Mouse (Mus musculus) kidney, postnatal 0 days (tissue): ENCODE measurements around the gene Fam19a1. TPM values are rescaled to one million over a fixed set of nuclear protein-coding genes. Genes with fewer than 3 reads are reported as not detected.

Experiments
- ATAC-seq: fragments of 200-750 bp; cut with Nextera tagmentation; replicated peaks from 2 replicates; pipeline ENCODE4 v1.8.0; 2017; ENCODE audit warnings: low read depth, moderate number of reproducible peaks, moderate TSS enrichment, moderate library complexity; ENCODE audit not compliant: low FRiP score
- DNase-seq: peaks from one replicate; pipeline ENCODE4 v3.0.0-alpha.2; 2016; ENCODE audit warnings: low spot score
- H3K27ac ChIP-seq: fragments of 300-500 bp; sonication (generic); 2 replicates; pipeline ENCODE4 v1.5.1; 2014; ENCODE audit warnings: mild to moderate bottlenecking
- H3K27me3 ChIP-seq: fragments of 300-500 bp; sonication (generic); 2 replicates; pipeline ENCODE4 v1.6.1; 2014; ENCODE audit warnings: low read length, mixed read lengths; ENCODE audit not compliant: insufficient read depth
- H3K36me3 ChIP-seq: fragments of 300-500 bp; sonication (generic); 2 replicates; pipeline ENCODE4 v1.6.1; 2014; ENCODE audit warnings: low read length, mixed read lengths; ENCODE audit not compliant: insufficient read depth
- H3K4me1 ChIP-seq: fragments of 300-500 bp; sonication (generic); replicated peaks from 2 replicates; pipeline ENCODE4 v1.6.1; 2014; ENCODE audit warnings: antibody characterized with exemption, low read length, mixed read lengths; ENCODE audit not compliant: insufficient read depth
- H3K4me2 ChIP-seq: fragments of 300-500 bp; sonication (generic); 2 replicates; pipeline ENCODE4 v1.6.1; 2014; ENCODE audit warnings: mild to moderate bottlenecking, low read length, moderate library complexity, mixed read lengths
- H3K4me3 ChIP-seq: fragments of 300-500 bp; sonication (generic); replicated peaks from 2 replicates; pipeline ENCODE4 v1.5.1; 2014; ENCODE audit warnings: low read depth, low read length
- H3K9ac ChIP-seq: fragments of 300-500 bp; sonication (generic); 2 replicates; pipeline ENCODE4 v1.6.1; 2014; ENCODE audit warnings: low read depth, low read length
- H3K9me3 ChIP-seq: fragments of 300-500 bp; sonication (generic); replicated peaks from 2 replicates; pipeline ENCODE4 v1.6.1; 2016; ENCODE audit warnings: low read length, inconsistent platforms, mixed read lengths
- CTCF ChIP-seq: IDR thresholded peaks from 2 replicates; pipeline ENCODE4 v1.5.1; 2016; ENCODE audit warnings: antibody characterized with exemption, low read depth, mild to moderate bottlenecking, moderate library complexity
- WGBS: fragments of 180-500 bp; shearing (Covaris S2); extraction: QIAGEN DNeasy Blood & Tissue Kit; methylation state at CpG from one replicate; pipeline ENCODE4 v1.1.7; 2014; 5-methylcytosine and 5-hydroxymethylcytosine counted together
- polyA plus RNA-seq: library from polyadenylated mRNA; unstranded; fragments of >200 nt; fragmentation: Nextera tagmentation; extraction: Ambion mirVana; gene quantifications from 2 replicates; pipeline ENCODE4 v1.2.1, GENCODE M21; 2015

The Fam19a1 gene
- polyA plus RNA-seq, 1 experiment from 2014 or later, result 3.8 TPM

DNA sequence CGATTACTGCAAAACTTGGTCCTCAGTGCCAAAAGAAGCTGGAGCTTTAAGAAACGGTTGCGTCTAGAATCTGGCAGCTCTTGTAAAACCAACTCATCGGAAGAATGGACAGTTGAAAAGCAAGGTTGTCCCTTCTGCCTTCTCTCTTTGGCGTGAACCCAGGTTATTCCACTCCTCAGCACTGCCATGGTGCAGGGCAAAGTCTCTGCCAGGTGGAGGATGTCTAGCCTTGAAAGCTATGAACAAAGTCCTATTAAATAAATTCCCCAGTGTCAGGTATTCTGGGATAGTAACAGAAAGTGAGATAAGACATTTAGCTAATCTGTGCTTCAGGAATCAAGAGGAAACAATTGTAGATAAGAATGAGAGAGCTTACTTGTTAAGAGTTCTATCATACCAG, 157.5 kb downstream of the Fam19a1 start:
- H3K36me3 ChIP-seq, result no peaks in the 10 kb centered on the region
- no peak overlapping the region for H3K4me2 ChIP-seq
- H3K27ac ChIP-seq, result no peak overlapping the region
- 78% methylated on average over 5 of the region's 5 CpGs for WGBS
- H3K9ac ChIP-seq, result no peak overlapping the region
- no peaks in the 10 kb centered on the region for H3K9me3 ChIP-seq
- ATAC-seq (no peak), DNase-seq (no peak)
- H3K27me3 ChIP-seq, result no peaks in the 10 kb centered on the region
- no peaks in the 10 kb centered on the region for H3K4me1 ChIP-seq
- H3K4me3 ChIP-seq, result no peak overlapping the region
- TF ChIP-seq CTCF, result no peak

DNA sequence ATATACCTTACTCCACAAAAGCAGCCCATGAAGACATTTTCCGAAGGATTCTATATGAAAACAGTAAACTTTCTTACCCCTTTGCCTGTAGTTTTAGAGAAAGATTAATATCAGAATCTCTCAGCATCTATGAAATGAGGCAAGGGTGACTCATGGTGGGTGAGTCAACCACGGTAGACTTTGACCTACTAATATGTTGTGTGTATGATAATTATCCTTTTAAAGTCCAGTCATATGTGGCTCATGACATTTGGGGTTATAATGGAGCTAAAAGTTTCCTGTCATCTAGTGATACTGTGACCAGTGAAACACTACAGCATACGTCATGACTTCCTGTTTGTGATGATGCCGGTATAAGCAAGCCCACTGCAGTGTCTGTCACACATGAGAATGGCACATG, 170.8 kb downstream of the Fam19a1 start:
- TF ChIP-seq CTCF, result no peak
- Histone ChIP-seq H3K27me3 (no peaks in the 10 kb centered on the region), H3K4me2 (no peak overlapping the region), H3K4me3 (no peak overlapping the region), H3K4me1 (no peaks in the 10 kb centered on the region), H3K36me3 (no peaks in the 10 kb centered on the region), H3K9ac (no peak overlapping the region), H3K27ac (no peak overlapping the region), H3K9me3 (no peaks in the 10 kb centered on the region)
- DNase-seq (no peak), ATAC-seq (no peak)
- WGBS, result 86% methylated on average over 4 of the region's 4 CpGs

DNA sequence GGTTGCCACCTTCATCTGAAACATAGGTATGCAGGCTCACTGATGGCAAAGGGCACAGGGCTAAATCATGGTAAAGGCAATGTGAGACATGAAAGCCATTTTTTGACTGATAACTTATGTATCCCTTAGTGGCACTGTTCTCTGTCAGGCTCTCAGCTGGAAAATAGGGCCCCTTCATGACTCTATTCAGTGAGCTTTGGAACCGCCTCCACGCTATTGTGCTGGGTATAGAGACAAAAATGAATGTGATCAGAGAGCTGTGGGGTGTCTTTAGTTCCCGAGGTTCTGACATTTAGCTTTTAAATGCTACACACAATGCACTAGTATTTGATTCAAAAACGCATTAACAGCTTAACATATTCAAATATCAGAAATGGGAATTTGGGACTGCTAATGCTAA, 171.6 kb downstream of the Fam19a1 start:
- ATAC-seq, result no peak
- TF ChIP-seq CTCF, result no peak
- Histone ChIP-seq H3K4me3 (no peak overlapping the region), H3K27ac (no peak overlapping the region), H3K9me3 (no peaks in the 10 kb centered on the region), H3K27me3 (no peaks in the 10 kb centered on the region), H3K9ac (no peak overlapping the region), H3K36me3 (no peaks in the 10 kb centered on the region), H3K4me1 (no peaks in the 10 kb centered on the region), H3K4me2 (no peak overlapping the region)
- no peak for DNase-seq
- WGBS, result 84% methylated on average over 4 of the region's 4 CpGs

DNA sequence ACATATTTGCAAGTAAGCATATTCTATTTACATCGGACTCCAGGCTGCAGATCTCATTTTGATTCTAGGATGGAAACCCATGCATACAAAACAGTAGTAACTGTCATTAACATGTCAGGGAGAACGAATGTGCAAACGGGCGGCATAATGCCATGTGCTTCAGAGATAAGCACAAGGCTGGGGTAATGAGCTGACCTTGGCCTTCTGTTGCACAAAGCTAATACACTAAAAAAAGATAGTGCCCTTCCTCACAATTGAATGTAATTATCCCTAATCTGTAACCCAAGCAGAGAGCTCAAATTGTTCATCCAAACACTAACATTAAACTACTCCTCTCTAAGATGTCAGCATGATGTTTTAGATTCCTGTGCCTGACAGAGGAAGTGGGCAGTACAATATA, 173.3 kb downstream of the Fam19a1 start:
- Histone ChIP-seq H3K27me3 (no peaks in the 10 kb centered on the region), H3K4me2 (no peak overlapping the region), H3K27ac (no peak overlapping the region), H3K4me3 (no peak overlapping the region), H3K9me3 (no peaks in the 10 kb centered on the region), H3K4me1 (no peaks in the 10 kb centered on the region), H3K9ac (no peak overlapping the region), H3K36me3 (no peaks in the 10 kb centered on the region)
- DNase-seq, result no peak
- ATAC-seq, result no peak
- no peak for TF ChIP-seq CTCF
- 50% methylated on average over 4 of the region's 4 CpGs for WGBS

DNA sequence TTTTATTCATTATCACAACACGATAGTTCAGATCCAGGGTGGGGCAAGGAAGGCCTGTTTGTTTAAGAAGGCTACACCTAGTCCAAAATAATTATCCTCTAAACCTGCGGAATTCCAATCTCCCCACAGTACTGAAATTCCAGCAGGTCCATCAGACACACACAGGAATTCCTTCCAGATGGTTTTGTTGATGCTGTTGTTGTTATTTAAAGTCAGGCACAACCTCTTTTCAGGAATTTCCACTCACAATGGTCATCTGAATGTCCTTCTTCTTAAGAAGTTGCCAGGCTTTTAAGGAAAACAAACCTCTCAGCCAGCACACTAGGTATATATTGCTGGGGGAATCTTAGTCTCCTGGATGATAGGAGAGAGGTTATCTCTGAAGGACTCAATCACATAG, 174.4 kb downstream of the Fam19a1 start:
- TF ChIP-seq CTCF, result no peak
- no peak overlapping the region for H3K4me3 ChIP-seq
- DNase-seq (no peak), ATAC-seq (no peak)
- no peaks in the 10 kb centered on the region for H3K9me3 ChIP-seq
- H3K9ac ChIP-seq, result no peak overlapping the region
- 65% methylated on average over 2 of the region's 2 CpGs for WGBS
- no peaks in the 10 kb centered on the region for H3K4me1 ChIP-seq
- no peak overlapping the region for H3K4me2 ChIP-seq
- H3K36me3 ChIP-seq, result no peaks in the 10 kb centered on the region
- H3K27ac ChIP-seq, result no peak overlapping the region
- H3K27me3 ChIP-seq, result no peaks in the 10 kb centered on the region

DNA sequence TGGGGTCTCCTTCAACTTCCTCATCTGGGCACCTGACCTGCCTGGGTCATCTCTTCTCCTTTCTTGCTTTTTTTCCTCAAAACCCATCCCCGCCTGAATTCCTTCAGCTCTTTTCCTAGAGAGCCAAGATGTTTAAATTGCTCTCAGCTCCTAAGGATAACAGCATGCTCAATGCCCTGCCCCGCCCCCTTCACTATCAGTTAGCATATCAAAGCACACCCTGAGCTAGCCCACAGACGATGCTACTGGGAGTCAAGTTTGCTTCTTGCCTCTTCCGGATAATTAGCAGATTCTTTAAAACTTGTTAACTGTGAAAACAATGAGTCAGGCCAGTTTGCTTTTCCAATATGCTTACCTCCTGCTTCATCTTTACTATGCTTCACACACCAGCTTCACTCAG, 176.7 kb downstream of the Fam19a1 start:
- no peak for TF ChIP-seq CTCF
- DNase-seq (no peak), ATAC-seq (no peak)
- no peak overlapping the region for H3K9ac ChIP-seq
- no peaks in the 10 kb centered on the region for H3K9me3 ChIP-seq
- no peak overlapping the region for H3K27ac ChIP-seq
- WGBS, result 41% methylated on average over 4 of the region's 4 CpGs
- H3K36me3 ChIP-seq, result no peaks in the 10 kb centered on the region
- no peak overlapping the region for H3K4me3 ChIP-seq
- H3K27me3 ChIP-seq, result no peaks in the 10 kb centered on the region
- no peak overlapping the region for H3K4me2 ChIP-seq
- H3K4me1 ChIP-seq, result no peaks in the 10 kb centered on the region

DNA sequence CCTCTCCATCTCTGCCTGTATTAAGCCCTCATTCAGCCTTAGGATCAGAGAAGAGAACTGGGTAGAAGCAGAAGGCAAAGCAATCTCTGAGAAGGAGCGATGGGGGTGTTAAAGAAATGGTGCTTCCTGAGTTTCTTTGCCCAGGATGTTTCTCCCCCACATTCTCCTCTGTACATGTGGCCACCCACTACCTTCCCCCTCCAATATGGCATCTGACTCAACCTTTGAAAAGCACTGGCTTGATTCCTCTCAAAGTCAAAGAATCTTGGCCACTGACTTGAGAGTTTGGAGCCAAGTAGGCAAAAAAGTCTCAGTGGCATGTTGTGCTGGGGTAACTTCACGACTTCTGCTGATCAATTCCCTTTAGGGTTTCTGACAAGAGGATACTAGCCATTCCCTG, 234.5 kb downstream of the Fam19a1 start:
- ATAC-seq (no peak), DNase-seq (no peak)
- no peaks in the 10 kb centered on the region for H3K27me3 ChIP-seq
- no peaks in the 10 kb centered on the region for H3K4me1 ChIP-seq
- WGBS, result 90% methylated on average over 2 of the region's 2 CpGs
- H3K36me3 ChIP-seq, result no peaks in the 10 kb centered on the region
- no peak overlapping the region for H3K4me3 ChIP-seq
- H3K9ac ChIP-seq, result no peak overlapping the region
- H3K9me3 ChIP-seq, result no peaks in the 10 kb centered on the region
- H3K4me2 ChIP-seq, result no peak overlapping the region
- no peak for TF ChIP-seq CTCF
- no peak overlapping the region for H3K27ac ChIP-seq
